Mouse (Mus musculus): ENCODE results near the gene 2900026A02Rik.

The 2900026A02Rik gene

GRCm38 (mm10) chr5:113119861-113120465, 101.1 kb downstream of the 2900026A02Rik start:
- no peak for DNase-seq

DNA sequence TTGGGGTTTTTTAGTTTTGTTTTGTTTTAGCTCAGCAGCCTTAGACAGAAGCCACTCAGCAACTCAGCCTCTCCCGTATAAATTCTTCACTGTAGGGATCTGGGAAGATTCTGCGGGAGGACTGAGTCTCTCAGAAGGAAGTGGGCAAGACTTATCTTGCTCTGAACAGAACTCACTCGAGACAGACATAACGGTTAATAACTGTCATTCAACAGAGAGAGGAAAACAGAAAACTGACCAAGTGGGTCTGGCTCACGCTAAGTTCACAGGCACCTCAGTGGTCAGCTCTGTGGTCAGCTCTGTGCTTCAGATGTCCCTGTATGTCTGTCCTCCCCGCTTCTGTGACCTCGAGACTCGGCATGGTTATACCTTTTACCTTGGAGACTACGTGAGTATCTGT, 101.7 kb downstream of the 2900026A02Rik start:
- no peak for DNase-seq

GRCm38 (mm10) chr5:113118695-113119094, 102.3 kb downstream of the 2900026A02Rik start:
- DNase-seq = peak in 1 of 2 experiments; percentile 30

- no peak for DNase-seq
These were observed 103.7 kb downstream of the 2900026A02Rik start for GRCm38 (mm10) chr5:113117361-113117760.

DNA sequence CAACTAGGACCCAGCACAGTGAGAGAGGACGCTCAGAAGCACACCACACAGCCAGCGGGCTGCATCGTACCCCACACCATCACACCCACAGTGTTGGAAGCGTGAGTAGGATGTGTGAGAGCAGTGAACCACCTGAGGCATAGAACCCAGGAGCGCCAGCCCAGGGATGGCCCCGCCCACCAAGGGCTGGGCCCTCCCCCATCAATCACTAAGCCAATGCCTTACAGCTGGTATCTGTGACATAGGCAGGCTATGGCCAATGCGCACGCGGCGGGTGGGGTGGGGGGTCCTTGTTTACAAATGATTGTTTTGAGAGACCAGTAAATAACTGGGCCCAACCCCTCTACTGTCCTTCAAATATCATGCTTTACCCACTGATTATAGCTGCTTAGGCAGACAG, 105.1 kb downstream of the 2900026A02Rik start:
- DNase-seq = no peak

GRCm38 (mm10) chr5:113114264-113115225, 106.5 kb downstream of the 2900026A02Rik start:
- no peak for DNase-seq

GRCm38 (mm10) chr5:113113120-113113519, 107.9 kb downstream of the 2900026A02Rik start:
- no peak for DNase-seq

DNA sequence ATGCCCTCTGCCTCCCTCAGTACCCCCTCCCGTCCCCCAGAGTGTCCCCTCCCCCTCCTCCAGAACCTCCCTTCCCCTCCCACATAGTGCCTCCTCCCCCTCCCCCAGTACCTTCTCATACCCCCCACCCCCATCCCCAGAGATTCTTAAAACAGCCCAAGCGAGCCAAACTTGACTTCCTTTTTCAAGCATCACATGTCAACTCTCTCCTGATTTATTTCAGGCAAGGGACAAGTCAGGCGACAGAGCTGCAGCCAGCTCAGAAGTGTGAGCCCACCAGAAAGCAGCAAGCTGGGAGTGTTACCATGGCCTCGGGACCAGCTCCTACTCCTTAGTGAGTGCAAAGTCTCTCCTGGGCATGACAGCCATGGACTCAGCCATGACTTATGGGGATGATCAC, 109.7 kb downstream of the 2900026A02Rik start:
- DNase-seq = no peak

- DNase-seq = no peak
These were observed 110.1 kb downstream of the 2900026A02Rik start for GRCm38 (mm10) chr5:113110929-113111328.

DNA sequence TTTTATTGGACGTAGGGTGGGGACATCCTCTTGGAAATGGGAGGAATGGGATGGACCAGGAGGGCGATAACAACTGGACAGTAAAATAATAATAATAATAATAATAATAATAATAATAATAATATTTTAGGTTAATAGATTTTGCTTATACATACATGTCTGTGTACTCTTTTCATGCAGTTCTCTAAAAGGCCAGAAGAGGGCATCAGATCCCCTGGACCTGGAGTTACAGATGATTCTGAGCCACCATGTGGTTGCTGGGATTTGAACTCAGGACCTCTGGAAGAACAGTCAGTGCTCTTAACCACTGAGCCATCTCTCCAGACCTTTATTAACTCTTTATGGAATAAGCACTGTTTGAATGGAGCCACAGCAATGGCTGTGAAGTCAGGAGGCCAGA, 111.4 kb downstream of the 2900026A02Rik start:
- peak in 1 of 2 experiments; percentile 51 for DNase-seq

DNA sequence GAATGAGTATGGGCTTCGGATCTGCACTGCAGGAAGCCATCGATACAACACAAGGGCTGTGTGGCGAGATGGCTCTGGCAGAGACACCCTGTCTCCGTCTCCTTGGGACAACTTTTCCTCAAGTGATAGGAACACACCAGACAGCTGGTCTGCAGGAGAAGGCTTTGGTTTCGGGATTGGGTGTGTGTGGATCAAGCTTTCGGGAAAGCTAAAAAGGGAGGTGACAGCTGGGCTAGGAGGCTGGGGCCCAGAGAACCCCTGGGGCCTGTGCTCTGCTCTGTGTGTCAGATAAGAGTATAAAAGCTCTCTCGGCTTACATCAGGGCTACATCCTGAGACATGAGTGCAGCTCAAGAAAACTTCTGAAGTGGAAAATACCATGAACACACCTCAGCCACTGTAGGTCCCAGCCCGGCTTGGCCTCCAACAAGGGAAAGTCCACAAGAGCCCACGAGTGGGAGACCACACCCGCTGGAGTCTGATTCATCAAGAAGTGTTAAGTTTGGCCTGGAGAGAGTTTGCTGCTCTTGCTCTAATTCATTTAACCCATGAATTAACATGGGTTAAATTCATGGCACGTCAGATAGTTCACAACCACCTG, 112.8 kb downstream of the 2900026A02Rik start:
- no peak for DNase-seq

GRCm38 (mm10) chr5:113107709-113108108, 113.3 kb downstream of the 2900026A02Rik start:
- DNase-seq = peak in 1 of 2 experiments; percentile 56

DNA sequence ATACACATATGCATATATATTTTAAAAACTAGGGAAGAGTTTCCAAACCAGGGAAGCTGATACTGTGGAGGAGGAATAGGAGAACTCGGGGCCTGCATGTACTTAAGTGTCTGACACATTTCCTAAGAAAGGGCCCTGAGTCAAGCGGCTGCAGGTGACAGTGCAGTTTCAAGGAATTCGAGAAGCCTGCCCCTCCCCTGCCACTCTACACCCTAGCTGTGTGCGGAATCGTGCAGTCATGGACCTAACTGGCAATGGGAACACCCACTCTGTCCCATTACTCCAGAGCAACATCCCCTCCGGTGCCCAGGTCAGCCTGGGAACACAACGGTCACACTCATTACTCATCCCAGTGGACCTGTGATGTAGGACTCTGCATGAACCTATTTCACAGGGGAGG, 114.4 kb downstream of the 2900026A02Rik start:
- no peak for DNase-seq

DNA sequence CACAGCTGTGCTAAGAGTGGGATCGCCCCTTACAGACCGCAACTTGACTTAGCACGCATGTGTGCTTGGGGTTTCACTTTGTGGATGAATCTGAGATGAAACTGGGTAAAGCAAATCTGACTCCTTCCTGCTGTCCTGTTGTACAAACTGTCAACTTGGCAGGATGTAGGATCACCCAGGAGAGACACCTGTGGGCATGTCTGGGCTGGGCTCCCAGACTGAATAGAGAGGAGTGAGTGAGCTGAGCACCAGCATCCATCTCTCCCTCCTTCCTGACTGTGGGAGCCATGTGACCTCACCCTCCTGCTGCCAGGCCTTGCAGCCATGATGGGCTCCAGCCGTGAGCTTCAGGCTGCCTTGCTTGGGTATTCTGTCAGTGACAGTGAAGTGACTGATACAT, 115.6 kb downstream of the 2900026A02Rik start:
- DNase-seq = no peak

DNA sequence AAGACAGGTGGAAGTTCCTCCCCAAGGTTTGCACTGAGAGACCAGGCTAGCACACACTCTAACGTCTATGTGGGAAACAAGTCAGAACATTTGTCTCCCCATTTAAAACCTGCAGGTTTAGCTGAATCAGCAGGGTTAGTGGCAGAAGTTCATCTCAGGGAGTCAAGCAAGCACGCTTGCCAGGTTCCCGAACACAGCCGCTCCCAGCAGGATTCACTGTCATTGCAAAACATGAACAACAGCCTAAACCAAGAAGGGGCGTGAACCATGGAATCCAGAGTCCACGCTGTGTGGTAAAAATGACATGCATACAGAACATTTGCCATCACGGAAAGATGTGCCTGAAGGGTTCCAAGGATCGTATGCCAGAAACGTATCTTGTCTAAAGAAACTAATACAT, 116.0 kb downstream of the 2900026A02Rik start:
- DNase-seq = no peak

DNA sequence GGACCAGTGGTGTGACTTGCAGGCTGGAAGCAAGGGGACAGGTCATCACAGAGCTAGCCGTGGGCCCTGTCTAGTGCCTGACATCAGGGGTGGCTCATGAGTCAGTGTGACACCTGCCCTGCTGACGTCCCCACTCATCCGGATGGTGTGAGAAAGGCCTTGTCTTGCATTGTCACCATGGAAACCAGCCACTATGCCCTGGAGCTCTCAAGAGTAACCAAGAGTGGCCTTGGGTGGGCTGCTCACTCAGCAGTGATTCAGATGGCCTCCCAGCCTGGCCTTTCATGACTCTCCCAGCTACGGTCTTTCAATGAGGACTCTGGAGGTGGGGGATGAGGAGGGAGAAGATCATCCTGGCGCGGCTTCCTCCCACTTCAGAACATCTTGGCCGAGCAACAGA, 118.6 kb downstream of the 2900026A02Rik start:
- no peak for DNase-seq

DNA sequence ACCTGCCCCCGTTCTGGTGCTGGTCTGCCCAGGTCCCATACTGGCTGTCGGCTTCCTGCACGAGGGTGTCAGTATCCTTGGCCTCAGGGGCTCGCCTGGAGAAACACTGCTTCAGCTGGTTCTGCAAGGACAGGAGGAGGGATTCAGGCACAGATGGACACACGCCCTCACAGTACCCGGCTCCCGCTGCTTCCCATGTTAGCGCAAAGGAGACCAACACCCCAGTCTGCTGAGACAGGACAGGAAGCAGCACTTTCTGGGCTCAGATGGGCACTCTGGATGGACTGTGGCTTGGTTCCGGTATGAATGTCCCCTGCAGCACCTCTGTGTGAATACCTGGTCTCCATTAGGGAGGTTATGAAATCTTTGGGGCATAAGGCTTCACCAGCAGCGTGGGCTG, 119.6 kb downstream of the 2900026A02Rik start:
- no peak for DNase-seq

DNA sequence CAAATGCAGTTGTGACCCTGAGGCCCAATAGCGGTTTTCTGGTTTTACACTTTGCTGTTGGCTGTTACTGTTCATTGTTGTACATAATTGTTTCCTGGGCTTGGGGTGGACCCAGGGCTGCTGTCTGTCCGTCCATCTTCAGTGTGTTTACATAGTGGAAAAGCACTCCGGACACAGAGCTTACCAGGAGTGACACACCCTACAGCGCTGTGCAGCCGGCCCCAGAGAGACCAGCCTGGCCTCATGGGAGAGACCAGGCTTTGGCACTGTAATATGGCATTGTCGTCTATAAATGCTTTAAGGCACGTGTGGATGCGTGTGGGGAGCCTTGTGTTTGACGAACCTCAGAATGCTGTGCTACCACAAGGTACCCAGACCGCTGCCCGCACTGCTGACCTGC, 120.6 kb downstream of the 2900026A02Rik start:
- DNase-seq = no peak

GRCm38 (mm10) chr5:113099546-113099945, 121.5 kb downstream of the 2900026A02Rik start:
- peak; percentile 88 to 95 for DNase-seq

DNA sequence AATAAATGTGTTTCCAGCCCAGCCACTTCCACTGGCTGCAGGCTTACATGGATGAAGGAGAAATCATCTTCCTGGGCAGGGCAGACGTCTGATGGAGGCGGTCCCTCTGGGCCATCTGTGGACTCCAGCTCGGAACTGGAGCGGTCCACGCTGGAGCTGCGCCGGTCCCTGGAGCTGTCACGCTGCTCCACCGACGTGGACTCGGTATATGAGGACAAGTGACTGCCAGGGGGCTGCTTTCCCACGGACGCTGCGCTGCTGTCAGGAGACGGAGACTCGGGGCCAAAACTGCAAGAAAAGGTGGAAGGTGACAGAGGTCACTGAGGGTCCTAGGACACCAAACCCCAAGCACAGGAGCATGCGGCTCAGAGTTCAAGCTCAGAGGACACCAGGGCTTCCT, 123.5 kb downstream of the 2900026A02Rik start:
- no peak for DNase-seq

DNA sequence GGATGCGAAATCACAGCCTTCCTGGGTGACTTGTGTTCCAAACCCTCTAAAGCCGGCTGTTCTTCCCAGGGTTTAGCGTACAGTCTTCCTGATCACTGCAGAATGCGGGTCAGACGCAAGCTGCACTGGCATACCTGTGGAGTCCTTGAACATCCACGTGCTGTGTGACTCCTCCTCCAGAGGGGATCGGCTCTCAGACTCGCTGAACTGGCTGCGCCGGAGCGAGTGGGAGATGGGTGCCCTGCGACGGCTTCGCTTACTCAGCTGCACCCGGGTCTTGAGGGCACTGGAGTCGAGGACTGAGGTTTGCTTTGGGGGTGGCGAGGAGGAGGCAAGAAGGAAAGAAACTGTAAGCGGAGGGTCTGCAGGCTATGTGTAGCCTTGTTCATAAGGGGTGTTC, 125.6 kb downstream of the 2900026A02Rik start:
- DNase-seq = no peak

- DNase-seq = peak; percentile 63 to 88
These were observed 128.6 kb downstream of the 2900026A02Rik start for GRCm38 (mm10) chr5:113092406-113092805.

DNA sequence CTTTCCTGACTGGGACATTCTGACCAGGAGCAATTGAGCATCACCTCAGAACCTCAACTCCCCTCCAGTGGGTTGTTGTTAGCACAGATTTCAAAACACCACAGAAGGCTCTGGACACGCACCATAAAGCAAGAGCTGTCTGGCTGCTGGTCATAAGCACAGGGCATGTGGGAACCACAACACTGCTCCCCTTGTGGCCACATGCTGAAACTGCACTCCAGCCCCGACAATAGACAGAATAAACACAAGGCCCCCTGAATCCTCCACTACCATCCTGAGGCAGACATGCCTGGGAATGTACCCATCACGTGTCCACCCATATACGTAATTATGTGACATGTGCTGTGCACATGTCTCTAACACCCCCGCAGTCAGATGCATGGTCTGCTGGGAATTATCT, 129.9 kb downstream of the 2900026A02Rik start:
- DNase-seq = peak; percentile 80 to 84

DNA sequence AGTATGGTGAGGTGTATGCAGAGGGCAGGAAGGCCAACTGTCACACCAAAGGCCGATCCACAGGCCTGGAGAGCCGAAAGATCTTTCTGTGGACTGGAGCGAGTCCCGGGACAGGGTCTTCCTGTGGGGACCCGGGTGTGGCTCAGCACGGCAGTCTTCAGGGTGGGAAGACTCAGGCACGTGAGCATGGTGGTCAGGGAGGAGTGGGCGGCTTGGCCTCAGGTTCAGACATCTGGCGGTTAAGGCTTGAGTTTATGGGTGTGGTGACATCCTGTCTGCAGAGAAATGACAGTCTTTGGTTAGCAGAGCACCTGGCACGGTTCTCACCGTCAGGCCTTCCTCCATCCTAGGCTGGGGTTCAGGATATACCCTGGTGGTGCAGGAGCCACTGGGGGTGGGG, 130.3 kb downstream of the 2900026A02Rik start:
- peak in 1 of 2 experiments; percentile 69 for DNase-seq
